Mouse (Mus musculus) heart, embryonic 16.5 days (tissue): ENCODE data around the gene Gm10031. TPM values are rescaled to one million over a fixed set of nuclear protein-coding genes. Genes with fewer than 3 reads are reported as not detected.

Experiments used
- ATAC-seq: fragments of 200-750 bp; cut with Nextera tagmentation; replicated peaks from 2 replicates; pipeline ENCODE4 v1.8.0; 2017; ENCODE audit warnings: moderate number of reproducible peaks; ENCODE audit not compliant: insufficient read depth, low FRiP score; ENCODE audit errors: extremely low read depth
- H3K27ac ChIP-seq: fragments of 300-500 bp; sonication (generic); 2 replicates; pipeline ENCODE4 v1.5.1; 2014; ENCODE audit warnings: mild to moderate bottlenecking, low read length, control low read depth, moderate library complexity
- H3K27me3 ChIP-seq: fragments of 300-500 bp; sonication (generic); 2 replicates; pipeline ENCODE4 v1.6.1; 2014; ENCODE audit warnings: low read length, mixed read lengths; ENCODE audit not compliant: control insufficient read depth, insufficient read depth
- H3K36me3 ChIP-seq: fragments of 300-500 bp; sonication (generic); 2 replicates; pipeline ENCODE4 v1.6.1; 2014; ENCODE audit not compliant: control insufficient read depth, insufficient read depth
- H3K4me1 ChIP-seq: fragments of 300-500 bp; sonication (generic); 2 replicates; pipeline ENCODE4 v1.6.1; 2014; ENCODE audit warnings: low read length, mixed read lengths; ENCODE audit not compliant: control insufficient read depth, insufficient read depth
- H3K4me2 ChIP-seq: fragments of 300-500 bp; sonication (generic); 2 replicates; pipeline ENCODE4 v1.6.1; 2014; ENCODE audit warnings: low read depth, mild to moderate bottlenecking, control low read depth, low read length
- H3K4me3 ChIP-seq: fragments of 300-500 bp; sonication (generic); 2 replicates; pipeline ENCODE4 v1.5.1; 2014; ENCODE audit warnings: mild to moderate bottlenecking, control low read depth, low read length
- H3K9ac ChIP-seq: fragments of 300-500 bp; sonication (generic); 2 replicates; pipeline ENCODE4 v1.6.1; 2014; ENCODE audit warnings: low read length, control low read depth
- H3K9me3 ChIP-seq: fragments of 300-500 bp; sonication (generic); replicated peaks from 2 replicates; pipeline ENCODE4 v1.6.1; 2016; ENCODE audit warnings: low read length; ENCODE audit not compliant: control insufficient read depth
- WGBS: fragments of 180-500 bp; shearing (Covaris S2); extraction: QIAGEN DNeasy Blood & Tissue Kit; methylation state at CpG from one replicate; pipeline ENCODE4 v1.1.7; 2014; 5-methylcytosine and 5-hydroxymethylcytosine counted together
- polyA plus RNA-seq: library from polyadenylated mRNA; unstranded; fragments of >200 nt; fragmentation: Nextera tagmentation; extraction: Ambion mirVana; gene quantifications from 2 replicates; pipeline ENCODE4 v1.2.1, GENCODE M21; 2015

Gm10031 gene
- polyA plus RNA-seq, 1 experiment from 2014 or later = 1.1 TPM

DNA sequence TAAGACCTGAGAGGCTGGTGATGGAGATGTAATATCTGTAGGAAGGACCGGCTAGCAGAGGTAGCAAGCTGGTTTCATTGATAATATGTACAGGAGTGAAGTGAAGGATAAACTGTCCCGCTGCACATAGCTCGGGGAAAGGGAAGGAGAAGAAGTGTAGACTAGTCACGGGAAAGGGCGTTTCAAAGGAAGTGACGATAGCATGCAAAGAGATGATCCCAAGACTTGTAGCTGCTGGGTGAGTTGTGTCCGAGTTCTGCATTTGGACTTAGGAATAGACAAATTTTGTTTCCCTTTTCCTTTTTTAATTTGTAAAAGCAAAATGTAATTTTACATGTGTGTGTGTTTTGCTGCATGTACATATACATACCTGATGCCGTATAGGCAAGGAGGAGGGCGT is 36.7 kb downstream of the Gm10031 start:
- Histone ChIP-seq H3K4me1 (peaks cover 6% of the 10 kb centered on the region; the same call in 1 of the 2 replicates), H3K9me3 (no peaks in the 10 kb centered on the region), H3K27me3 (no peaks in the 10 kb centered on the region), H3K9ac (no peak overlapping the region), H3K4me2 (no peak overlapping the region), H3K27ac (no peak overlapping the region), H3K36me3 (no peaks in the 10 kb centered on the region), H3K4me3 (no peak overlapping the region)
- WGBS = 79% methylated on average over 9 of the region's 9 CpGs
- no peak for ATAC-seq

DNA sequence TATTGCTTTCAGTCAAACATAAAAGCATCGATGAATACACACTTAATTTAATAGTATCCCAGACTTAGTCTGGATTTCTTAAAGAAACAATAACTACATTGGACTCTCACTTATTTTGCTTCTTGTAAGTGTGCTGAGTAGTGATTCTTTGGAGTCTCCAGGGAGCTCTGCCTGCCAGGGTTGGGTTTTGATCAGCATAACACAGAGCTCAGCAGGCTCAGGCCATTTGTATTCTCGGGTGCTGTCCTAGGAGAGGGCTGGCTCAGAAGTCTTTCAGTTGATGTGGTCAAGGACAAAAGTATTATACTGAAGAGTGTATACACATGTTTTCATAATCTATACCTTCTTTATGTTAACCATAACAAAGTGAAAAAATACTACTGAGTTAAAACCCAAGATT is 41.5 kb downstream of the Gm10031 start:
- no peak overlapping the region for H3K4me3 ChIP-seq
- peaks cover 8% of the 10 kb centered on the region; the same call in 1 of the 2 replicates for H3K4me1 ChIP-seq
- no peak overlapping the region for H3K4me2 ChIP-seq
- no peaks in the 10 kb centered on the region; the same call in 1 of the 2 replicates for H3K36me3 ChIP-seq
- WGBS = 74% methylated on average over 2 of the region's 2 CpGs
- H3K9ac ChIP-seq = no peak overlapping the region
- no peaks in the 10 kb centered on the region for H3K27me3 ChIP-seq
- no peak overlapping the region for H3K27ac ChIP-seq
- no peaks in the 10 kb centered on the region for H3K9me3 ChIP-seq
- no peak for ATAC-seq

DNA sequence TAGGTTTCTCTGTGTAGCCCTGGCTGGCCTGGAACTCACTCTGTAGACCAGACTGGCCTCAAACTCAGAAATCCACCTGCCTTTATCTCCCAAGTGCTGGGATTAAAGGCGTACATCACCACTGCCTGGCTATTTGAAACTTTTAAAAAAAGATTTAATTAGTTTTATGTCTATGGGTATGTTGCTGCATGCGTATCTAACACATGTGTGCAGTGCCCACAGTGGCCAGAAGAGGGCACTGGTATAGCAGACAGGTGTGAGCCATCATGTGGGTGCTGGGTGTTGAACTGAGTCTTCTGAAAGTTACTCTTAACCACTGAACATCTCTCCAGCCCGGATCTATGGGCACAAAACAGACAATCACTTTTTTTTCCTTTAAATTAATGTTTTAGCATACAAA is 42.3 kb downstream of the Gm10031 start:
- Histone ChIP-seq H3K4me3 (no peak overlapping the region), H3K4me2 (no peak overlapping the region), H3K36me3 (no peaks in the 10 kb centered on the region; the same call in 1 of the 2 replicates), H3K4me1 (peaks cover 6% of the 10 kb centered on the region; the same call in 1 of the 2 replicates), H3K27ac (no peak overlapping the region), H3K27me3 (no peaks in the 10 kb centered on the region), H3K9me3 (no peaks in the 10 kb centered on the region), H3K9ac (no peak overlapping the region)
- WGBS = 98% methylated on average over 3 of the region's 3 CpGs
- ATAC-seq = no peak

DNA sequence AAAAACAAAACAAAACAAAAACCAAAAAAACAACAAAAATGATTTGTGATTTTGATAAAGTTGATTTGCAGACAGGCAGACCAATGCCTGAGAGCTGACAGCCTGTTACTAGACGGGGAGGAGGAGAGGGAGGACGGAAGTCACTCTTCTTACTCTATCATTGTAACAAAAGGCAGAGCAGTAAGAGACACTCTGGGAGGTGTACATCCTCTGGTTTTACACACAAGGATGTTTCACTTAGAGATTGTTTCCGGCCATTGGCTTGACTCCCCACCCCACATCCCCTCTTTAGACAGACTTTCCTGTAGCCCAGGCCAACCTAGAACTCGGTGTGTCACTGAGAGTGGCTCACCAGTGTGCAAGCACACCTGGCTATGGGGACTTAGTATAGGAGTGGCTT is 45.8 kb downstream of the Gm10031 start:
- Histone ChIP-seq H3K4me2 (no peak overlapping the region), H3K4me3 (no peak overlapping the region), H3K27me3 (no peaks in the 10 kb centered on the region), H3K9ac (no peak overlapping the region), H3K27ac (no peak overlapping the region), H3K4me1 (peaks cover 5% of the 10 kb centered on the region; the same call in 1 of the 2 replicates), H3K9me3 (no peaks in the 10 kb centered on the region), H3K36me3 (no peaks in the 10 kb centered on the region; the same call in 1 of the 2 replicates)
- WGBS = 74% methylated on average over 4 of the region's 4 CpGs
- no peak for ATAC-seq

DNA sequence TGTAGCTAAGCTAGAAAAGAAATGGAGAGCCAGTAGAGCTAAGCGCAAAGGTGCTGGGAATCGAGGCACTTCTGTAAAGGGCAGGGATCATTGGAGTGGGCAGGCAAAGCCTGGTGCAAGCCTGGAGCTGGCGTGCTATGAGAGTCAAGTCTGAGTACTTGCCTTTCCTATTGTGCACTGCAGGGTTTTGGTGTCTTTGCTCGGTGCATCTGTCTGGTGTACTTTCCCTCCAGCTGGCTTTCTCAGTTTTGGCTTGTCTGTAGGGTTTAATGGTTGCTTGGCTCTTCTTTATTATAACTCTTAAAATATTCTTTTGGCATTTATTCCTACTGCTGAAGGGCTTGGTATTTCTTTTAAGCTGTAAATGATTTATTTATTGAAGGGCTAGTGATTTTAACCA is 49.1 kb downstream of the Gm10031 start:
- no peak overlapping the region for H3K4me3 ChIP-seq
- 0 out of 2 replicates have a peak, but pooled peaks cover 5% of the 10 kb centered on the region for H3K4me1 ChIP-seq
- H3K27me3 ChIP-seq = no peaks in the 10 kb centered on the region
- WGBS = 77% methylated on average over 4 of the region's 4 CpGs
- H3K9me3 ChIP-seq = no peaks in the 10 kb centered on the region
- no peaks in the 10 kb centered on the region for H3K36me3 ChIP-seq
- H3K9ac ChIP-seq = no peak overlapping the region
- H3K27ac ChIP-seq = no peak overlapping the region
- H3K4me2 ChIP-seq = no peak overlapping the region
- no peak for ATAC-seq

Other genes starting within 250 kb of the Gm10031 start
- 0.24 and 0.88 TPM in 2 replicates for gene Tdrd5, start 220.3 kb upstream of the Gm10031 start, polyA plus RNA-seq
- 0.12 TPM in 1 of 2 replicates, not detected in the other for gene Nphs2, start 213.3 kb upstream of the Gm10031 start, polyA plus RNA-seq
- 469 and 612 TPM in 2 replicates for gene Gm2000, start 158.0 kb upstream of the Gm10031 start, polyA plus RNA-seq
- gene Axdnd1, start 102.9 kb upstream of the Gm10031 start, polyA plus RNA-seq = 0.12 and 0.32 TPM in 2 replicates
- gene Soat1, start 49.7 kb upstream of the Gm10031 start, polyA plus RNA-seq = 25.0 and 27.5 TPM in 2 replicates
- 2.7 TPM in 2 replicates for gene Abl2, start 34.8 kb downstream of the Gm10031 start, polyA plus RNA-seq
- 8.5 and 9.0 TPM in 2 replicates for gene Tor3a, start 150.3 kb downstream of the Gm10031 start, polyA plus RNA-seq
- gene Fam20b, start 195.1 kb downstream of the Gm10031 start, polyA plus RNA-seq = 23.1 and 25.3 TPM in 2 replicates